Mouse (Mus musculus): ENCODE data around the gene Slc4a1.

Slc4a1 gene

DNA sequence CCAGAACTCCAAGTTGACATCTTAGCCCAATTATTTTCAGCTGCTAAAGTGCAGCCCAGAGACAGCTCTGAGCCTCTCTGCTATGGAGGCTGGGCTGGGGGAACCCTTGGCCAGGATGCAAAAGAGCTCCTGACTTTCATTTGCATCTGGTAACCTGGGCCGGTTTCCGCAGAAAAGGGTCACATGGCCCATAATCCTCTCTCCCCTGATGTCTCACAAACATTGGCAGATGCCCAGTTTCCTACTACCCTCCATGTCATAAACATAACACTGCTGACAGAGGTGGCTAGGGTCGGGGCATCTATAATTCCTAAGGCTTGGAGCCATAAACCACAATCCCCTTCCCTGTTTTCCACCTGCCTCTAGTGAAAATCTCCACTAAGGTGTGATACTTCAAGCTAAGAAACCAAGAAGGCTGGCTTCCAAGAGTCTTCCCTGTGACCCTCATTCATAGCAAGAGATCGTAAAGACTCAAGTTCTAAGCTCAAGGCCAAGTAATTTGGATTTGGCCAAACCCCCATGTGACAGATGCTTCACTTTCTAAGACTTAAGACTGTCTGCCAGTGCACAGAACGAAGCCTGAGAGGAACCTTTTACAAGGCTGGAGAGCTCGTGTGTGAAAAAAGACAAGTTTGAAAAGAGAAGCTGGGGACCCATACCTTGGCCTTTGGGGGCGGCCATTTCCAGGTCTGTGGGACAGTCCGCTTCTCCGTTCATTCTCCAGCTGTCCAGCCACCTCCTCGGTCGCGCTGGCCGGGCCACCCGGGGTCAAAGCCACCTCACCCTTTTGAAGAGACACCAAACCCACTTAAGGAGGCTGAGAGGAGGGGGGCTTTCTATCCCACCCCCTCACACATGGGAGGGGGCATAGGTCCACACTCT lies 50.1 kb downstream of the Slc4a1 start:
- no peak for TF ChIP-seq GATA4 (IDR thresholded peaks at IDR 0.05; ENCODE audit: insufficient replicate concordance, low read length)

DNA sequence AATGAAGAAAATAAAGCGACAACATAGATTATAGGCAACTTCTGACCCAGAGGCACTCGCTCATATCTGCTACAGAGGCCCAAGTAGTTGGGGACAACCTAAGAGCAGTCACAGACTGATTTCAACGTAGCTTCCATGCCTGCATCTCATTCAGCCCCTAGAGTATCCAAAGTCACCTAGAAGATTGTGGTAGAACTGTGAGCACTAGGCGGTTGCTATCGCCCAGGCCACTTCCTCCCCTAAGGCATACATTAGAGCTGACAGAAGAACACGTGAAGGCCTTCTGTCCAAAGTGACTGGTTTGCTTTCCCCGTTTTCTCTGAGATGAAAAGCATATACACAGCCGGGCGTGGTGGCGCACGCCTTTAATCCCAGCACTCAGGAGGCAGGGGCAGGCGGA lies 51.7 kb downstream of the Slc4a1 start:
- no peak for TF ChIP-seq GATA4 (IDR thresholded peaks at IDR 0.05; ENCODE audit: insufficient replicate concordance, low read length)

DNA sequence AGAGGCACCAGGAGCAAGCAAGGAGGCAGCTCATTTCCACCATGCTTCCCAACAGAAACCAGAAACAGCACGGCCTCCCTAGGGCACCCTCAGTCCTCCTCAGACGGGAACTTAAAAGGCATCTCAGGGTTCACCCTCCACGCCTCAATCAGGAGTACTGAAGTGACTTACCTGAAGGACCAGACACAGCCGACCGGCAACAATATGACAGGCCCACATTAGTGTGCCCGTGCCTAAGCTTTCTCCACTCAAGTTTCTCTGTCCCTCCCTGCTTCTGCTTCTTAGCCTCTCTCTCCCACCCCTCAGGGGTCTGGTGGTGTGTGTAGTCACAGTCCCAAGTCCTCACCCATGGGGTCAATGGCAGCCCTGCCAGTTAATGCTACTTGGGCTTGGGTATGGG lies 53.4 kb downstream of the Slc4a1 start:
- no peak for TF ChIP-seq GATA4 (IDR thresholded peaks at IDR 0.05; ENCODE audit: insufficient replicate concordance, low read length)

DNA sequence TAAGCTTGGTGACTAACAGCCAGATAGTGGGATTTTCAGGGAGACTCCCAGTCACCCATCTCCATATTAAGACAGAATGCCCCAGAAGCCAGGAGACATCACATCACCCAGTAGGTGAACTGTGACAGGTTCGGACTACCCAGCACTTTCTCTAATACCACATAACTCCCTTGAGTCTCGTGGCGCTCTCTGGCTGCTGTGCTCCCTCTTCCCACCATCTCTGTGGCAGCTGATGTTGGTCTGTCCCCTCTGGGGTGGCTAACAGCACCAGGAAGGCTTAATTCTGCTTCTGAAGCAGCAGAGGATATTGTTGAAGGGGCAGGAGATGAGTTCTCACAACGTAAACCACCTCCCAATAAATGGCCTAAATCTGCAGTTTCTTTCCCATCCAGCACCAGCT lies 54.0 kb downstream of the Slc4a1 start:
- TF ChIP-seq GATA4 (IDR thresholded peaks at IDR 0.05; ENCODE audit: insufficient replicate concordance, low read length), result no peak

DNA sequence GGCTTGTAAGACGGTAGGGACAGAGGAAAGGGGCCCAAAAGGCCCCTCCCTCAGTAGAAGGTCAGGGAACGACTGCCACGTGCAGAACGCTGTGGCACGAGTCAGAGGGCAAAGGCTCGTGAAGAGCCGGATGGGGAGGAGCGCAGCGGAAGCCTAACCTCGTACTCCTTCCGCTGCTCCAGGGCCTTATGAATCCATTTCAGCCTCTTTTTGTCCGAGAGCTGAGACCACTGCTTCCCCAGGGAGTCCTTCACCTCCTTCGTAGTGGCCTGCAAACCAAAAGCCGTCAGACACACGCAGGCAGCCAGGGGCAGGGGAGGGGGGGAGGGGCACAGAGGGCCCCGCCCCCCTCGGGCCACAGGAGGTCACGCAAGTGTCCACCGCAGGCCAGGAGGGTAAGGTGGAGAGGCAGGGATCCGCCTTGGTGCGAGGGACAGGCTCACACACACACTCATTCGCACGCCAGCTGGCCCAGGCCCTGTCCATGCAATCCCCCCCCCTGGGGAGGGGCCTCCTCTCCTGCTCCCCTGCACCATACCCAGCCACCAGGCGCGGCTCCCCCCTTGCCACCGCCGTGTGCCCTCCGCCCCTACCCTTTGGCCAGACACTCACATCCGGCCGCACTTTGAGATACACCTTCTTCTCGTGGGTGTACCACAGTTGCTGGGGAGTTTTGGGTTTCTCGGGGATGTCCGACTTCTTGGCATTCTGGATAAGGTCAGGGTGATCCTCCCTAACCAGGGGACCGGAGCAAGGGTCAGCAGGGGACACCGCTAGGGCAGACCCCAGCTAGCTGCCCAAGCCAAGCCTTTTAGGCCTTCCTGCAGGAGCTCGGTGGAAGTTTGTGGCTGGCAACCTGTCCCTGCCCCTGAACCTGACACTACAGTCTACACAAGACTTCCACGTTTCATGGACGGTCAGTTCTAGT lies 55.0 kb downstream of the Slc4a1 start:
- TF ChIP-seq GATA4 (IDR thresholded peaks at IDR 0.05; ENCODE audit: insufficient replicate concordance, low read length), result no peak

DNA sequence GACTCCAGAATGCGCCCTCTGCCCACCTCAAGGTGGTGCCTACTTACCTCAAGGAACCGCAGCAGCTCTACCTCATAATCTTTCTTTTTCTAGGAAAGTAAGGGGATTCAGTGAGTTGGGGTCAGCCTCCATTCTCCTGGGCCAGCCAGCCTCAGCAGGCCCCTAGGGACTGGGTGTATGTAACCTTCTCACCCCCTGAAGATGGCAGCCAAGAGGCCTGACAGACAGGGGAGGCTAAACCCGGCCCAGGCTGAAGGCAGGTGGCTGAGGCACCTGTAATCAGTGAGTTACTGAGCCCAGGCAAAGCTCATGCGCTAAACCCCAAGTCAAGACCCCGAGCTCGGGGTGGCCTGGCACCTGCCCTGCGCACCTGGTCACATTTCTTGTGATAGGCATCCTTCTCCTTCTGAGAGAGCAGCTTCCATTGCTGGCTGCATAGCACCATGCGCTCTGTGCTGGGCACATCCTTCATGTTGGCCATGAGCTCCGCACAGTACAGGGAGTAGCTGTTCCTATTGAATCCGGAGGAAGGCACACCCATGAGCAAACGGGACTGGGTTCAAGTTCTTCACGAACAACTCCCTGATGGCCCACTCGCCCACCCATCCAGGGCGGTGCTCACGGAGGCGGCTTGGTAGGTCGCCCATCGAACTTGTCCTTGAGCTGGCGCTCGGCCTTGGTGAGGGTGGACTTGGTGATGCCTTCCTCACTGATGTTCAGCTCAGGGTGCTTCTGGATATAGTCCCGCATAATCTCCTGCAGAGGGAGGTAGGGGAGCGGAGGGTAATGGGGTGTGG lies 56.0 kb downstream of the Slc4a1 start:
- TF ChIP-seq GATA4 (IDR thresholded peaks at IDR 0.05; ENCODE audit: insufficient replicate concordance, low read length), result no peak

DNA sequence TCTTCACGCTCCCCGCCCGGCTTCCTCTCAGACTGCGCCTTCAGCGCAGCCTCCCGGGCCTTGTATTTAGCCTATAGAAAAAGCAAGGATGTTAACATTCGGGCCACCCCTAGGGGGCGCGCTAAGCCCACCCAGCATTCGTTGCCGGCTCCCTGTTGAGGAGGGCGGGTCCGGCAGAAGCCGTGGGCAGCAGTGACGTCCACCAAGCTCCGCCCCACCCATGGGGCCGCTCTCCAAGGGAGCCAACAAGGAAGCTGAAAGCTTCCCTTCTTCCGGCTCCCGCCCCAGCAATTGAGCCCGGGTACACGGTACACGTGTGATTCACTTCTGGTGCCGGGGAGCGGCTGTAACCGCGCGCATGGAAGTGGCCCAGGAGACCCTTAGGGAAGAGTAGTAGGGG lies 57.0 kb downstream of the Slc4a1 start:
- TF ChIP-seq GATA4 (IDR thresholded peaks at IDR 0.05; ENCODE audit: insufficient replicate concordance, low read length), result no peak

DNA sequence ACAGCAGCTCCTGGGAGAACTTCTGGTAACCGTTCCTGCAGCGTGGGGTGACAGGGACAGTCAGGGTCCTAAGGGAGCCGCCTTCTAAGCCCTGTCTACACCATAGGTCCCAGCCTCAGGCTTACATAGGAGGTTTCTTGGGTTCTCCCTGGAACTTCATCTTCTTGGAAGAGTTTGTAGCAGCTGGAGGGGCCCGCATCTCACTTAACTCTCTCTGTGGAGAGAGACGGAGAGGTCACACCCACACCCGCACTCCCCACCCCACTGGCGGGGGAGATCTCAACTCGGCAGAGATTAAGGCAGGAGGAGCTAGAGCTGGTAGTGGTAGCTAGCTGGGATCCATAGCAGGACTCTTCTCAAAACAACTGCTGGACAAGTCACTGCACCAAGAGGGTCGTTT lies 57.9 kb downstream of the Slc4a1 start:
- TF ChIP-seq GATA4 (IDR thresholded peaks at IDR 0.05; ENCODE audit: insufficient replicate concordance, low read length), result no peak

DNA sequence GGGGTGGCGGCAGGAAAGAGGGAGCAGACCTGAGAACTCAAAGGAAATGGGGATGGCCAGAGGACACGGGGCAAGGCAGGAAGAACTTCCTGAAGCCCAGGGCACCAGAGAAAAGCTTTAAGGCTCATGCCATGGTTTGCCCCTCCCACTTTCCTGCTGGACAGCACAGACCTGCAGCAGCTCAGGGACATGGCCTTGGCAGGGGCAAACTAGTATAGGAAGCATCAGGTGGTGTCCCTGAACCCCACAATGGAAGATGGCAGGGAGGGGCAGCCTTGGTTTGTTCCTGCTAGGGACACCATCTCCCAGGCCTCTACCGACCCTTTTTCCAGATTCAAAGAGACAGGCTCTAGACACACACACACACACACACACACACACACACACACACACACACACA lies 60.6 kb downstream of the Slc4a1 start:
- no peak for TF ChIP-seq GATA4 (IDR thresholded peaks at IDR 0.05; ENCODE audit: insufficient replicate concordance, low read length)

DNA sequence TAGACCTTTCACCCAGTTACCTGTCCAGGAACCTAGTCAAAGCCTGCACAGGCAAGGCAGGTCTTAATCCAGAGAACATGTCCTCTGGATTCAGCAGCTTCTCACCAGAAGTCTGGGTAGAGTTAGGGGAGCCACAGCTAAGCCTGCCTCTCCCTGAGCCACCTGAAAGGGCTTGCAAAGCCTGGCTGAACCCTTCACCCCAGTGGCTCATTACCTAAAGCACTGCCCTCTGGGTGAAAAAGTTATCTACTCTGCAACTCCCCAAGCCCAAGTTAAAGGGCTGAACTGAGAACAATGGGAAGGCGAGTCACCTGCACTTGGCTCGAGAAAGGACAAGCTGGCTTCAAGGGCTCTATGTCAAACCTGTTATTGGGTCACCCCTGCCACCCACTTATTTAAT lies 61.9 kb downstream of the Slc4a1 start:
- TF ChIP-seq GATA4 (IDR thresholded peaks at IDR 0.05; ENCODE audit: insufficient replicate concordance, low read length), result no peak

DNA sequence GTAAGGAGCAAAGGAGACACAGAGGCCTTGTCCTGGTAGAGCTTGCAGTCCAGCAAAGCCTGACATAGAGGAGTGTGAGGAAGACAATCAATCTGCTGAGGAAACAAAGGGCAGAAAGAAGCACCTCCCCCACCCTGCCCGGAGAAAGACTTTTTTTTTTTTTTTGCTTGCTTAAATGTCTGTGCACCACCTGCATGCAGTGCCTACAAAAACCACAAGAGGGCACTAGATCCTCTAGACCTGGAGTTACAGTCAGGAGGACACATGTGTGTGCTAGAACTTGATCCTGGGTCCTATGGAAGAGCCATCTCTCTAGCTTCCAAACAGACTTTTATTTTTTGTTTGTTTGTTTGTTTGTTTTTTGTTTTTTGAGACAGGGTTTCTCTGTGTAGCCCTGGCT lies 66.2 kb downstream of the Slc4a1 start:
- no peak for TF ChIP-seq GATA4 (IDR thresholded peaks at IDR 0.05; ENCODE audit: insufficient replicate concordance, low read length)

All from liver, adult (tissue).